Mouse (Mus musculus): ENCODE data around the gene Olfr520. TPM values are rescaled to one million over a fixed set of nuclear protein-coding genes. Genes with fewer than 3 reads are reported as not detected.
"Not testable (repeated sequence)": the region's sequence is repeated elsewhere in the genome, so short reads cannot be mapped to it uniquely, and the experiment has no call there.

Gene Olfr520
- polyA plus RNA-seq (2015; fragmentation: Nextera tagmentation; extraction: Ambion mirVana): not detected in 2 replicates

DNA sequence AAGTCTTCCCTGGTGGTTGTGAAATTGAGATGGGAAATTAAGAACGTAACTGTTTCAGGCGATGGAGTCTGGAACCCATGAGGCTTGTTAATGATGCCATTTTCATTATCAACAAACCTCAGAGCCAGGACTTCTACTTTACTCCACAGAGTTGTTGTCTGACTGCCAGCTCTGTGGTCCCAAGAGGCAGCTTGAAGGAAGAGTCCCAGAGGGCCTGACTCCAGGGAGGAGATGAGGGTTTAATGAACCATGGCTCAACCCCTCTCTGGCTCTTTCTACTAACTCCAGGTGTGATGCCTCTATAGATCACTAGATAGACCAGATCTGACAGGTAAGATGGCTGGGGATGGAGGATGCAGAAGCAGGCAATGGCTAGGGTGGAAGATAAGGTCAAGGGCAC, at the start of gene Olfr520:
Gene Olfr520, plus strand, starts transcription at position 301 of the 400 bp plus-strand sequence.
- no peak within 1 kb of the TSS for H3K4me2 ChIP-seq (ENCODE audit: low read length)
- H3K9ac ChIP-seq (ENCODE audit: low read depth, low read length): no peak within 1 kb of the TSS
- H3K4me3 ChIP-seq (ENCODE audit: low read depth, low read length): no peak within 1 kb of the TSS
- no peak within 1 kb of the TSS for H3K27ac ChIP-seq (ENCODE audit: low read length)
- no peak for ATAC-seq
- H3K36me3 ChIP-seq (ENCODE audit: control insufficient read depth, insufficient read depth, low read length): no peaks in the 10 kb centered on the region
- no peaks in the 10 kb centered on the region for H3K27me3 ChIP-seq (ENCODE audit: control insufficient read depth, insufficient read depth, low read depth, low read length)
- H3K4me1 ChIP-seq (ENCODE audit: control insufficient read depth, insufficient read depth, low read length): no peaks in the 10 kb centered on the region
- WGBS: 88% methylated on average over 2 of the region's 2 CpGs
- H3K9me3 ChIP-seq (replicated peaks; ENCODE audit: control insufficient read depth, low read length, poor library complexity, severe bottlenecking): 0 out of 2 replicates have a peak, but pooled peaks cover 5% of the 10 kb centered on the region

GRCm38 (mm10) chr7:99680771-99681170, 49.3 kb upstream of the Olfr520 start:
- Histone ChIP-seq H3K4me2 (ENCODE audit: low read length) (no peak overlapping the region), H3K36me3 (ENCODE audit: control insufficient read depth, insufficient read depth, low read length) (no peaks in the 10 kb centered on the region), H3K27me3 (ENCODE audit: control insufficient read depth, insufficient read depth, low read depth, low read length) (no peaks in the 10 kb centered on the region), H3K4me1 (ENCODE audit: control insufficient read depth, insufficient read depth, low read length) (no peaks in the 10 kb centered on the region), H3K9me3 (replicated peaks; ENCODE audit: control insufficient read depth, low read length, poor library complexity, severe bottlenecking) (no peaks in the 10 kb centered on the region), H3K4me3 (ENCODE audit: low read depth, low read length) (no peak overlapping the region), H3K9ac (ENCODE audit: low read depth, low read length) (no peak overlapping the region), H3K27ac (ENCODE audit: low read length) (no peak overlapping the region)
- 72% methylated on average over 5 of the region's 5 CpGs for WGBS
- ATAC-seq: no peak

- Histone ChIP-seq H3K27me3 (ENCODE audit: control insufficient read depth, insufficient read depth, low read depth, low read length) (no peaks in the 10 kb centered on the region), H3K4me2 (ENCODE audit: low read length) (no peak overlapping the region), H3K4me1 (ENCODE audit: control insufficient read depth, insufficient read depth, low read length) (no peaks in the 10 kb centered on the region), H3K9me3 (replicated peaks; ENCODE audit: control insufficient read depth, low read length, poor library complexity, severe bottlenecking) (no peaks in the 10 kb centered on the region), H3K9ac (ENCODE audit: low read depth, low read length) (no peak overlapping the region), H3K27ac (ENCODE audit: low read length) (no peak overlapping the region), H3K36me3 (ENCODE audit: control insufficient read depth, insufficient read depth, low read length) (no peaks in the 10 kb centered on the region), H3K4me3 (ENCODE audit: low read depth, low read length) (no peak overlapping the region)
- ATAC-seq: no peak
- WGBS: 67% methylated on average over 4 of the region's 4 CpGs
These were observed 46.0 kb upstream of the Olfr520 start for GRCm38 (mm10) chr7:99684086-99684485.

GRCm38 (mm10) chr7:99690819-99691218, 39.3 kb upstream of the Olfr520 start:
- H3K4me3 ChIP-seq (ENCODE audit: low read depth, low read length): no peak overlapping the region
- H3K27me3 ChIP-seq (ENCODE audit: control insufficient read depth, insufficient read depth, low read depth, low read length): no peaks in the 10 kb centered on the region
- H3K4me2 ChIP-seq (ENCODE audit: low read length): no peak overlapping the region
- no peaks in the 10 kb centered on the region for H3K4me1 ChIP-seq (ENCODE audit: control insufficient read depth, insufficient read depth, low read length)
- no peak overlapping the region for H3K9ac ChIP-seq (ENCODE audit: low read depth, low read length)
- no peak overlapping the region for H3K27ac ChIP-seq (ENCODE audit: low read length)
- H3K9me3 ChIP-seq (replicated peaks; ENCODE audit: control insufficient read depth, low read length, poor library complexity, severe bottlenecking): no peaks in the 10 kb centered on the region
- 74% methylated on average over 7 of the region's 7 CpGs for WGBS
- no peak for ATAC-seq
- H3K36me3 ChIP-seq (ENCODE audit: control insufficient read depth, insufficient read depth, low read length): no peaks in the 10 kb centered on the region

GRCm38 (mm10) chr7:99692396-99692795, 37.7 kb upstream of the Olfr520 start:
- H3K9ac ChIP-seq (ENCODE audit: low read depth, low read length): no peak overlapping the region

GRCm38 (mm10) chr7:99693387-99693786, 36.7 kb upstream of the Olfr520 start:
- no peak overlapping the region for H3K27ac ChIP-seq (ENCODE audit: low read length)
- ATAC-seq: no peak
- H3K27me3 ChIP-seq (ENCODE audit: control insufficient read depth, insufficient read depth, low read depth, low read length): no peaks in the 10 kb centered on the region
- no peak overlapping the region for H3K4me2 ChIP-seq (ENCODE audit: low read length)
- no peaks in the 10 kb centered on the region for H3K36me3 ChIP-seq (ENCODE audit: control insufficient read depth, insufficient read depth, low read length)
- H3K4me3 ChIP-seq (ENCODE audit: low read depth, low read length): no peak overlapping the region
- WGBS: 98% methylated on average over 3 of the region's 3 CpGs
- no peak overlapping the region for H3K9ac ChIP-seq (ENCODE audit: low read depth, low read length)
- H3K9me3 ChIP-seq (replicated peaks; ENCODE audit: control insufficient read depth, low read length, poor library complexity, severe bottlenecking): no peaks in the 10 kb centered on the region
- no peaks in the 10 kb centered on the region for H3K4me1 ChIP-seq (ENCODE audit: control insufficient read depth, insufficient read depth, low read length)

More at GRCm38 (mm10) chr7:99692396-99692795, 37.7 kb upstream of the Olfr520 start:
- Histone ChIP-seq H3K36me3 (ENCODE audit: control insufficient read depth, insufficient read depth, low read length) (no peaks in the 10 kb centered on the region), H3K4me1 (ENCODE audit: control insufficient read depth, insufficient read depth, low read length) (no peaks in the 10 kb centered on the region), H3K27me3 (ENCODE audit: control insufficient read depth, insufficient read depth, low read depth, low read length) (no peaks in the 10 kb centered on the region), H3K4me3 (ENCODE audit: low read depth, low read length) (no peak overlapping the region), H3K9me3 (replicated peaks; ENCODE audit: control insufficient read depth, low read length, poor library complexity, severe bottlenecking) (no peaks in the 10 kb centered on the region), H3K27ac (ENCODE audit: low read length) (no peak overlapping the region), H3K4me2 (ENCODE audit: low read length) (no peak overlapping the region)
- no peak for ATAC-seq
- WGBS: 26% methylated on average over 3 of the region's 3 CpGs

- H3K9ac ChIP-seq (ENCODE audit: low read depth, low read length): no peak overlapping the region
- WGBS: 93% methylated on average over 3 of the region's 3 CpGs
- H3K4me1 ChIP-seq (ENCODE audit: control insufficient read depth, insufficient read depth, low read length): no peaks in the 10 kb centered on the region
- no peaks in the 10 kb centered on the region for H3K27me3 ChIP-seq (ENCODE audit: control insufficient read depth, insufficient read depth, low read depth, low read length)
- H3K9me3 ChIP-seq (replicated peaks; ENCODE audit: control insufficient read depth, low read length, poor library complexity, severe bottlenecking): no peaks in the 10 kb centered on the region
- no peak overlapping the region for H3K4me2 ChIP-seq (ENCODE audit: low read length)
- no peak overlapping the region for H3K4me3 ChIP-seq (ENCODE audit: low read depth, low read length)
- no peaks in the 10 kb centered on the region for H3K36me3 ChIP-seq (ENCODE audit: control insufficient read depth, insufficient read depth, low read length)
- ATAC-seq: no peak
- no peak overlapping the region for H3K27ac ChIP-seq (ENCODE audit: low read length)
These were observed 36.1 kb upstream of the Olfr520 start for GRCm38 (mm10) chr7:99693976-99694375.

- WGBS: 85% methylated on average over 5 of the region's 5 CpGs
- not testable (repeated sequence) for H3K27me3 ChIP-seq (ENCODE audit: control insufficient read depth, insufficient read depth, low read depth, low read length); H3K27ac ChIP-seq (ENCODE audit: low read length)
These were observed 35.6 kb upstream of the Olfr520 start for GRCm38 (mm10) chr7:99694424-99694823.

GRCm38 (mm10) chr7:99695471-99696057, 34.5 kb upstream of the Olfr520 start:
- H3K9me3 ChIP-seq (replicated peaks; ENCODE audit: control insufficient read depth, low read length, poor library complexity, severe bottlenecking): no peaks in the 10 kb centered on the region

More at GRCm38 (mm10) chr7:99694424-99694823, 35.6 kb upstream of the Olfr520 start:
- H3K9me3 ChIP-seq (replicated peaks; ENCODE audit: control insufficient read depth, low read length, poor library complexity, severe bottlenecking); H3K4me1 ChIP-seq (ENCODE audit: control insufficient read depth, insufficient read depth, low read length); ATAC-seq; H3K36me3 ChIP-seq (ENCODE audit: control insufficient read depth, insufficient read depth, low read length); H3K4me2 ChIP-seq (ENCODE audit: low read length); H3K9ac ChIP-seq (ENCODE audit: low read depth, low read length); H3K4me3 ChIP-seq (ENCODE audit: low read depth, low read length): not testable (repeated sequence)

More at GRCm38 (mm10) chr7:99695471-99696057, 34.5 kb upstream of the Olfr520 start:
- Histone ChIP-seq H3K27ac (ENCODE audit: low read length) (no peak overlapping the region), H3K4me1 (ENCODE audit: control insufficient read depth, insufficient read depth, low read length) (no peaks in the 10 kb centered on the region), H3K36me3 (ENCODE audit: control insufficient read depth, insufficient read depth, low read length) (no peaks in the 10 kb centered on the region), H3K4me3 (ENCODE audit: low read depth, low read length) (no peak overlapping the region), H3K9ac (ENCODE audit: low read depth, low read length) (no peak overlapping the region), H3K4me2 (ENCODE audit: low read length) (no peak overlapping the region), H3K27me3 (ENCODE audit: control insufficient read depth, insufficient read depth, low read depth, low read length) (no peaks in the 10 kb centered on the region)
- 82% methylated on average over 8 of the region's 8 CpGs for WGBS
- ATAC-seq: no peak

All from midbrain, embryonic 16.5 days (tissue).